Mouse (Mus musculus) thymus, adult 2 months (tissue): Measurements from ENCODE around the gene Ankrd2.

ENCODE experiments used
- CTCF ChIP-seq: fragments of 200-500 bp; IDR thresholded peaks from 2 replicates; pipeline ENCODE4 v1.5.1; 2012; ENCODE audit warnings: mild to moderate bottlenecking, control low read depth, low read length, moderate library complexity, borderline replicate concordance; ENCODE audit not compliant: control insufficient read depth, poor library complexity, insufficient read depth; ENCODE audit errors: extremely low read depth
- POLR2A ChIP-seq: fragments of 200-500 bp; IDR thresholded peaks from 2 replicates; pipeline ENCODE4 v1.6.1; 2012; ENCODE audit warnings: mild to moderate bottlenecking, low read length, control low read depth, moderate library complexity; ENCODE audit not compliant: control insufficient read depth, poor library complexity, insufficient read depth; ENCODE audit errors: extremely low read depth

- no peak for TF ChIP-seq CTCF
- no peak for TF ChIP-seq POLR2A
These were observed 43.2 kb downstream of the Ankrd2 start for GRCm38 (mm10) chr19:42079006-42079405.
